Mouse (Mus musculus) kidney, postnatal 0 days (tissue): ENCODE results near the gene Tyk2. TPM values are rescaled to one million over a fixed set of nuclear protein-coding genes. Genes with fewer than 3 reads are reported as not detected.

ENCODE experiments used
- ATAC-seq: fragments of 200-750 bp; cut with Nextera tagmentation; replicated peaks from 2 replicates; pipeline ENCODE4 v1.8.0; 2017; ENCODE audit warnings: low read depth, moderate number of reproducible peaks, moderate TSS enrichment, moderate library complexity; ENCODE audit not compliant: low FRiP score
- DNase-seq: peaks from one replicate; pipeline ENCODE4 v3.0.0-alpha.2; 2016; ENCODE audit warnings: low spot score
- H3K27ac ChIP-seq: fragments of 300-500 bp; sonication (generic); 2 replicates; pipeline ENCODE4 v1.5.1; 2014; ENCODE audit warnings: mild to moderate bottlenecking
- H3K27me3 ChIP-seq: fragments of 300-500 bp; sonication (generic); 2 replicates; pipeline ENCODE4 v1.6.1; 2014; ENCODE audit warnings: low read length, mixed read lengths; ENCODE audit not compliant: insufficient read depth
- H3K36me3 ChIP-seq: fragments of 300-500 bp; sonication (generic); 2 replicates; pipeline ENCODE4 v1.6.1; 2014; ENCODE audit warnings: low read length, mixed read lengths; ENCODE audit not compliant: insufficient read depth
- H3K4me1 ChIP-seq: fragments of 300-500 bp; sonication (generic); replicated peaks from 2 replicates; pipeline ENCODE4 v1.6.1; 2014; ENCODE audit warnings: antibody characterized with exemption, low read length, mixed read lengths; ENCODE audit not compliant: insufficient read depth
- H3K4me2 ChIP-seq: fragments of 300-500 bp; sonication (generic); 2 replicates; pipeline ENCODE4 v1.6.1; 2014; ENCODE audit warnings: mild to moderate bottlenecking, low read length, moderate library complexity, mixed read lengths
- H3K4me3 ChIP-seq: fragments of 300-500 bp; sonication (generic); replicated peaks from 2 replicates; pipeline ENCODE4 v1.5.1; 2014; ENCODE audit warnings: low read depth, low read length
- H3K9ac ChIP-seq: fragments of 300-500 bp; sonication (generic); 2 replicates; pipeline ENCODE4 v1.6.1; 2014; ENCODE audit warnings: low read depth, low read length
- H3K9me3 ChIP-seq: fragments of 300-500 bp; sonication (generic); replicated peaks from 2 replicates; pipeline ENCODE4 v1.6.1; 2016; ENCODE audit warnings: low read length, inconsistent platforms, mixed read lengths
- CTCF ChIP-seq: IDR thresholded peaks from 2 replicates; pipeline ENCODE4 v1.5.1; 2016; ENCODE audit warnings: antibody characterized with exemption, low read depth, mild to moderate bottlenecking, moderate library complexity
- WGBS: fragments of 180-500 bp; shearing (Covaris S2); extraction: QIAGEN DNeasy Blood & Tissue Kit; methylation state at CpG from one replicate; pipeline ENCODE4 v1.1.7; 2014; 5-methylcytosine and 5-hydroxymethylcytosine counted together
- polyA plus RNA-seq: library from polyadenylated mRNA; unstranded; fragments of >200 nt; fragmentation: Nextera tagmentation; extraction: Ambion mirVana; gene quantifications from 2 replicates; pipeline ENCODE4 v1.2.1, GENCODE M21; 2015

The Tyk2 gene
- polyA plus RNA-seq, 1 experiment from 2014 or later: 8.6 TPM

DNA sequence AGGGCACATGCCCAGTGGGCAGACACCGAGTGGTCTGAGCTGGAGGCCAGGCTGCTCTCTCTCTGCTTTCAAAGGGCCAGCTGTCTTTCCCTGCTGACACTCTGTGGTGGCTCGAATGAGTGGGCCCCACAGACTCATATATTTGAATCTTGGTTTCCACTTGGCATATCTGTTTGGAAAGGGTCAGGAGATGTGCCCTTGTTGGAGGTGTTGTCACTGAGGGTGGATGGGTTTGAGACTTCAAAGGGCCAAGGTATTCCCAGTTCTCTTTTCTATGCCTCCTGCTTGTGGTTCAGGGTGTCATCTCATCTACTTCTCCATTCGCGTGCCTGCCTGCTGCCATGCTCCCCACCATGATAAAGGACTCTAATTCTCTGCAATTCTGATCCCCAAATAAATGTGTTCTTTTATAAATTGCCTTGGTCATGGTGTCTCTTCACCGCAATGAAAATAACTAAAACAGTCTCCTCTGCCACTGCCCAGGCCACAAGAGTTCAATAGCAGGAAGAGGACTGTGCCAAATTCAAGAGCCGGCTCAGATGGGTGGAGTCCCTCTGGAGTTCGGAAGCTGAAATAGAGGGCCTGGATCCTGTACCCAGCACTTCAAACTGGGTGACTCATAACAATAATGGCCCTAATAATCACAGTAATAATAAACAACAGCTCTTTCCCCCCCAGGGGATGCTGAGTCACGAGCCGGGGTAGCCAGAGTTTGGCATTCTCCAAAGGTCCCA is 3.7 kb upstream of the Tyk2 start:
- ATAC-seq (no peak), DNase-seq (peak; percentile 28)
- Histone ChIP-seq H3K4me3 (no peak overlapping the region), H3K27me3 (no peaks in the 10 kb centered on the region), H3K9me3 (no peaks in the 10 kb centered on the region), H3K27ac (peak overlapping the region; percentile 19), H3K36me3 (peaks cover 11% of the 10 kb centered on the region), H3K9ac (no peak overlapping the region), H3K4me1 (0 out of 2 replicates have a peak, but pooled peaks cover 3% of the 10 kb centered on the region), H3K4me2 (no peak overlapping the region)
- no peak for TF ChIP-seq CTCF
- WGBS: 54% methylated on average over 9 of the region's 9 CpGs

DNA sequence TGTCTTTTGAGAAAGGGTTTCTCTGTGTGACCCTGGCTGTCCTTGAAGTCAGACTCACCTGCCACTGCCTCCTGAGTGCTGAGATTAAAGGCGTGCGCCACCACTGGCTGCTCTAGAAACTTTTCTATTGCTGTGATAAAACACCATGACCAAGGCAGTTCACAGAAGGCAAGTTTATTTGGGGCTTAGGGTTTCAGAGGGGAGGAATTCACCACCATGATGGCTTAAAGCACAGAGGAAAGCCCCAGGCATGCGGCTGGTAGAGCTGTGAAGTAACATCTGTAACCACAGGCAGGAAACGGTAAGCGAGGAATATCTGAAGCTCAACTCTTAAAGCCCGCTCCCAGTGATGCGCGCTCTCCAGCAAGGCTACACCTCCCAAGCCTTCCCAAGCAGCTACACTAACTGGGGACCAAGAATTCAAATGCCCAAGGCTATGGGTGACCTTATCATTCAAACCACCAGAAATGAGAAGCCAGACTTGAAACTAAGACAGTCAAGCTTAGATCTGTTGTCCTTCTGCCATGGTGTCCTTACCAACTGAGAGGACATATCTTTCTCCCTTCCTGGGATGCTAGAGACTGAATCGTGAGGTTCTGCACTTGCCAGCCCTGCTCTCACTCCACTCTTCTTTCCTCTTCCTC is 2.1 kb upstream of the Tyk2 start:
- Histone ChIP-seq H3K36me3 (no peaks in the 10 kb centered on the region), H3K27me3 (no peaks in the 10 kb centered on the region), H3K9me3 (no peaks in the 10 kb centered on the region), H3K9ac (no peak overlapping the region), H3K27ac (no peak overlapping the region), H3K4me2 (no peak overlapping the region), H3K4me1 (0 out of 2 replicates have a peak, but pooled peaks cover 3% of the 10 kb centered on the region), H3K4me3 (no peak overlapping the region)
- 74% methylated on average over 9 of the region's 9 CpGs for WGBS
- ATAC-seq: no peak
- TF ChIP-seq CTCF: no peak; the same call in 1 of the 2 replicates
- DNase-seq: no peak

DNA sequence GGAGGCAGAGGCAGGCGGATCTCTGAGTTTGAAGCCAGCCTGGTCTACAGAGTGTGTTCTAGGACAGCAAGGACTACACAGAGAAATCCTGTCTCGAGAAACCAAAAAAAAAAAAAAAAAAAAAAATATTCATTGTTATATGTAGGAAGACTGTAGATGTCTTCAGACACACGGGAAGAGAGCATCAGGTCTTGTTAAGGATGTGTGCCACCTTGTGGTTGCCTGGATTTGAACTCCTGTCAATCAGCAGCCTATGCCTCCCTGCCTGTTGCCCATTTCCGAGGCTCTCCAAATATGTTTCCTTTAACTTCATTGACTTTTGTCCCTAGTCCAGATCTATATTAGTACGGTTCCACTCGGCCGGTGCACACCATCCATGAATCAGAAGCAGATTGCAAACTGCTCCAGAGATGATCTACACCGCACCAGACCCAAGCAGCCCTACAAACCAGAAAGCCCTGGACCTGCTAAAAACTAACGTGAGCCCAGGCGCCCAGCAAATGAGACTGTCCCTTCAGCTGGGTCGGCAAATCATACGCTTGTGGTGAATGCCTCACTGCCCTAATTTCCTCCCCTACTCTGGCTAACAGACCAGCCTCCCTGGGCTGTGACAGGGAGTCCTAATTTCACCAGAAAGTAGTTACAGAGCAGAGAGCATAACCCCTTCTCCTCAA is 1.2 kb upstream of the Tyk2 start:
- Histone ChIP-seq H3K4me2 (no peak overlapping the region), H3K4me1 (0 out of 2 replicates have a peak, but pooled peaks cover 3% of the 10 kb centered on the region), H3K27ac (no peak overlapping the region), H3K9ac (no peak overlapping the region), H3K9me3 (no peaks in the 10 kb centered on the region), H3K36me3 (no peaks in the 10 kb centered on the region), H3K27me3 (no peaks in the 10 kb centered on the region), H3K4me3 (no peak overlapping the region)
- peak; percentile 50 for TF ChIP-seq CTCF
- WGBS: 77% methylated on average over 12 of the region's 12 CpGs
- ATAC-seq: no peak
- DNase-seq: no peak

DNA sequence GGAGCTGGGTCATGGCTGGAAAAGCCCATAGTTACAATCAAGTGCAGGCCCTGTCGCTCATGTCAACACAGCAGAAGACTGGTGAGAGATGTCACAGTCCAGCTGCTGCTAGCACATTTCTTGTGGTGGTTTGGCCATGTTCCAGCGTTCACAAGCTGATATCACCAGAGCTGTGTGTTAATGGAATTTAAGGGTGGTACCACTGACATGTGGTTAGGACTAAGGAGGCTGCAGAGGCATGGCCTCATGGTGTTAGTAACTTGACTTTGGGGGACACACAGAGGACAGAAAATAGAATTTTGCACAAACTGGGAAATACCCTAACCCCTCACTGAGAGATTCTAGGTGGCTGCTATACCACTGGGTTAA is 4.8 kb downstream of the Tyk2 start:
- Histone ChIP-seq H3K27ac (no peak overlapping the region), H3K4me1 (0 out of 2 replicates have a peak, but pooled peaks cover 3% of the 10 kb centered on the region), H3K9ac (no peak overlapping the region), H3K4me3 (no peak overlapping the region), H3K36me3 (peaks cover 28% of the 10 kb centered on the region), H3K9me3 (no peaks in the 10 kb centered on the region), H3K4me2 (no peak overlapping the region), H3K27me3 (no peaks in the 10 kb centered on the region)
- 72% methylated on average over 2 of the region's 2 CpGs for WGBS
- TF ChIP-seq CTCF: no peak
- no peak for ATAC-seq
- no peak for DNase-seq

DNA sequence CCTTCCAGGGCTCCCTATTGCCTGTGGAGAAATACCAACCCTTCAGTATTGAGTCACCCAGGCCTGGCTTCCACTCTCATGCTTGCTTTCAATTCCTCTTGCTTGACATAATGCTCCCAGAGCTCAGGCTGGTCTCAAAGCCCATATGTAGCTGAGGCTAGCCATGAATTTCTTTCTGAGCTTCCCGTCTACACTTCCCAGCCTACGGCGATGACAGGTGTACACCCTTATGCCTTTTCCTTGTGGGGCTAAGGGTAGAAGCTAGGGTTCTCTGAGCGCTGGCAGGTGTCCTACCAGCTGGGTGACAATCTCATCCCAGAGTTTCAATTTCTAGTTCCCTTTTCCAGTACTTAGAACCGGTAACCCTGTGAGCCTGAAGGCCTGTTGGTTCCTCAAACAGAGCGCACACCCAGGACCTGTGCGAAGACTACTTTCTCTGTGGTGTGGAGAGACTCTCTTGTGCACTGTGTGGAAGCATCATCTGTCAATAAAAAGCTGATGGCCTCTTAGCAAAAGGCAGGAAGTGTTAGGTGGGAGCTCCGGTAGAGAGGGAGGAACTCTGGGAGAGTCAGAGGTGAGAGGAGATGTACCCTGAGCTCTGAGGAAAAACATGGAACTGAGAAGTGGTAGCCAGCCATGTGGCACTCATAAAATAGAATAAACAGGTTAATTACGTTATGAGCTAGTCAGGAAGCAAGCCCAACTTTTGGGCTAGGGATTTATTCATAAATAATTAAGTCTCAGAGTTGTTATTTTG is 5.4 kb downstream of the Tyk2 start:
- no peak overlapping the region for H3K4me2 ChIP-seq
- 85% methylated on average over 9 of the region's 9 CpGs for WGBS
- 0 out of 2 replicates have a peak, but pooled peaks cover 3% of the 10 kb centered on the region for H3K4me1 ChIP-seq
- H3K27ac ChIP-seq: no peak overlapping the region
- H3K9ac ChIP-seq: no peak overlapping the region
- H3K36me3 ChIP-seq: peaks cover 33% of the 10 kb centered on the region
- ATAC-seq: no peak
- H3K9me3 ChIP-seq: no peaks in the 10 kb centered on the region
- DNase-seq: no peak
- no peaks in the 10 kb centered on the region for H3K27me3 ChIP-seq
- TF ChIP-seq CTCF: no peak
- no peak overlapping the region for H3K4me3 ChIP-seq

DNA sequence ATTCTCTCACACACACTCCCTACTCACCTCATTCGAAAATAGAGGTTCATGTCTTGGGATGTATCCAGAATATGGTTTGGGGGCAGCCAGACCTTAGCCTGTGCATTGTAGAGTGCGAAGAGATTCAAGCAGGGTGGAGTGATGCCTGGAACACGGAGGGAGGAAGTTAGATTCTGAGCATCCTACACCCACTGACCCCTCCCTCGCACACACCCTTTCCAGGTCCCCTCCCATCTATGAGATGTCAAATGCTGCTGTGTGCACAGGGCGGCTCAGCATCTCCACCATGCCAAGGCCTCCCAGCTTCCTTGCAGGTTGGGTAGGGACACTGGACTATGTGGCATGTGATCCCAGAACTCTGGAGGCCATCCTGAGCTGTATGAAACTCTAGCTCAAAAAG is 6.2 kb downstream of the Tyk2 start:
- Histone ChIP-seq H3K9ac (no peak overlapping the region), H3K27ac (no peak overlapping the region), H3K27me3 (no peaks in the 10 kb centered on the region), H3K4me1 (no peaks in the 10 kb centered on the region), H3K36me3 (peaks cover 37% of the 10 kb centered on the region), H3K4me3 (no peak overlapping the region), H3K4me2 (no peak overlapping the region), H3K9me3 (no peaks in the 10 kb centered on the region)
- ATAC-seq: no peak
- DNase-seq: no peak
- no peak for TF ChIP-seq CTCF
- WGBS: 80% methylated on average over 5 of the region's 5 CpGs
